Mouse (Mus musculus): ENCODE measurements around the gene Gm20696.

Gene Gm20696

DNA sequence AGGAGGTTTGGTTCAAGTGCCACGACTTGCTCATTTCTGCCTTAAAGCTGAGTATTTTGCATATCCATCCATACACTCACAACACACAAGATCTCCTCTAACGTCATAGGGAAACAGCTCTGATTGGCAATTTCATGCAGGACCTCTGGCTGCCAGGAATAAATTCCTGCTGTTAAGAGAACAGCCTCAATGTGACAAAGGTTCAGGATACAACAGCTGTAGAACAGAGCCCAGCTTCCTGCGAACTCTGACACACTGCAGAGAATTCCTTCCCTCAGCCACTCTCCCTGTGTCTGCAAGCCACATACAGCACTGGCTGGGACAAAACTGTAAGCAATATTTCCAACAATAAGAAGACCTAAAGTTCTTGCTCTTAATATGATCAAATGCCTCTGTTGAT, 351.9 kb downstream of the Gm20696 start:
- in situ Hi-C loops (cut with MboI, MseI), result no loop called here

- in situ Hi-C loops (cut with MboI, MseI), result no loop called here
Measured at GRCm38 (mm10) chr6:99310529-99310928, 356.1 kb downstream of the Gm20696 start.

- in situ Hi-C loops (cut with MboI, MseI), result no loop called here
Measured at GRCm38 (mm10) chr6:99310171-99310500, 356.5 kb downstream of the Gm20696 start.

DNA sequence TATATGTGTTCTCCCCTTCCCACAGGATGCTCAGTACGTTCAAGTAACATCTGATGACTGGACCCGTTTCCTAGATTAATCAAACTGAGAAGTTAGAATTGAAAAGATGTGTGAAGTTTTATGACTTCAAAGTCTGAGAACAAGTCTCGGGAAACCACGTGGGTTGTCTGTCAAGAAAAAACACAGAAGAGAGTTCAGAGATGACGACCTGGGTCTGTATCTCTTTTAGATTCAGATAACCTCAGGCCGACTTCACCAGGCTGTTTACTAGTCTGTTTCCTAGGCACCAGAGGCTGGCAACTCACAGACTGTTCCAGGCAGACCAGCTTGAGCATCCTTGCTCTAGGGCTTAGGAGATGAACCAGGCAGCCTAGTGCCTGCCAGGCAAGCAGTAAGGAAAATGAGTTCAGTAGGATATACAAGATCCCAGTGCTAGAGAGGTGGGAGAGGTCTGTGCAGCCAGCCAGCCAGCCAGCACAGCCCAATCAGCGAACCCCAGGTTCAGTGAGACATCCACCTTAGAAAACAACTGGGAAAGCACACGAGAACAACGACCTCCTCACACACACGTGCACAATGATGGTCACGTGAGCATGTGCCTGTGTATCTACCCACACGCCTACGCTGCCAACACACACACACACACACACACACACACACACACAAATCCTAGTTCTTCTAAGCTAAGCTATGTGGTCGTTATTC, 357.0 kb downstream of the Gm20696 start:
- in situ Hi-C loops (cut with MboI, MseI), result loop anchor here in 1 of 2 experiments (5.0 kb wide), 1 partner anchor 52 kb away; no protein-coding TSS in a partner anchor

DNA sequence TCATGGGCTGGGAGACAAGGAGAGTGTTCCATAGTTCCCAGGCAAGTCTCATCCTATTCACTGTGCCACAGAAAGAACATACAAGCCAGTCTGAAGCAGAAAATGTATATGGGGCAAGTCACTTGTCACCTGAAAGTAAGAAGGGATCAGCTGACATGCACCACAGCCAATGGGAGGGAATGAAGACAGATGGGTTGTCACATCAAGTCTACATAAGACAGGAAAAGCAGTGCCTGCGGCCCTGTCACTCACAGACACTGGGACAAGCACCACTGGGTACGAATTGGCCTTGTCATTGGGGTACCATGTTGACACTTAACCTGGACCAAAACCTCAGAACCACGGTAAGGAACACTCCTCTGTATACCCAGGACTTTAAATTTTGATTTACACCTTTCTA, 360.8 kb downstream of the Gm20696 start:
- in situ Hi-C loops (cut with MboI, MseI), result loop anchor here in 1 of 2 experiments (5.0 kb wide), 1 partner anchor 48 kb away; no protein-coding TSS in a partner anchor

DNA sequence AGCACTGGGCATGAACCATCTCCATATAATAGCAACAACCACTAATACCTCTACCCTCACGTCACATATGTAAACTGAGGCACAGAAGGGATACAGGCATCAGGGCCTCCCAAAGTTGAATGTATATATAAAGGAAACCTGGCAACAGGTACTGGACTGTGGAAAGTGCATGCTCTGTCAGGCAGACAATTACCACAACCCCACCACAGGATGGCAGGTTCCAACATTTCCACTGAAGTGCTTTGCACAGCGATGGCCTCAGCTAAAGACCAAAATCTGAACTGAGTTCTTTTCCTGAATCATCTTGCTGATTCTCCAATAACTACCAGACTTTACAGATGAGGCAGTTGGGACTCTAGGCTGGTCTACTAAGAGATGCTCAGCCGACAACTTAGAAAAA, 361.4 kb downstream of the Gm20696 start:
- in situ Hi-C loops (cut with MboI, MseI), result loop anchor here in 1 of 2 experiments (5.0 kb wide), 1 partner anchor 48 kb away; no protein-coding TSS in a partner anchor

DNA sequence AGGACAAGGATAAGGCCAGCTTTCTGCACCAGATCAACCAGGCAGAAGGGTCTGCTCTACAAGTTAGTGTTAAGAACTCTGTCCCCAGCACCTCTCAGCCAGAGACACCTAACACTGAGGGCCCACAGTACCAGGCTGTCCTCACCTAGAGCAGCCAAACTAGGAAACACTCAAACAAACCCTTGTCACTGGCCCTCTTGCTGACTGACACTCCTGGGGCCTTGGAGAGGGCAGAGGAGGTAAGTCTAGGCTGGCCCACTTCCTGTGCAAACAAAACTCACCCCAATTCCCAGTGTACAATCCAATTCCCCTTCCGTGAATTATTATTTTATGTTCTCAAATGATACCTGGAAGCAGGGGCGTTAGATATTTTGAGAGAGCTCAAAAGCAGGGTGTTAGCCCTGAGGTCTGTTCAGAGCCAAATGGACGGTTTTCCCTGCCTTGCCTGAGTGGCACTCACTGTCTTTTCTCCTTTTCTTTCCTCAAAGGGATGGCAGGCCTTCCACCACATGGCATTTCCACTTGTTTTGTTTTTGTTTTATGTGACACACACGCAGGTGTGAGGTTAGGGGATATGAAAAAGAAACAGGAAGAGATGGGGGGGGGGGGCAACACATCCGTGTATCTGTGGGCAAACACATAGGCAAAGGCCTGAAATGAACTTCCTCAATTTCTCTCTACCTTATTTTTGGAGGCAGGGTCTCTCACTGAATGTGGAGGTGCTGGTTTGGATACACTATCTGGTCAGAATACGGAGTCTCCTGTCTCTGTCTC, 363.7 kb downstream of the Gm20696 start:
- in situ Hi-C loops (cut with MboI, MseI), result no loop called here

- in situ Hi-C loops (cut with MboI, MseI), result no loop called here
Measured at GRCm38 (mm10) chr6:99301923-99302322, 364.7 kb downstream of the Gm20696 start.

DNA sequence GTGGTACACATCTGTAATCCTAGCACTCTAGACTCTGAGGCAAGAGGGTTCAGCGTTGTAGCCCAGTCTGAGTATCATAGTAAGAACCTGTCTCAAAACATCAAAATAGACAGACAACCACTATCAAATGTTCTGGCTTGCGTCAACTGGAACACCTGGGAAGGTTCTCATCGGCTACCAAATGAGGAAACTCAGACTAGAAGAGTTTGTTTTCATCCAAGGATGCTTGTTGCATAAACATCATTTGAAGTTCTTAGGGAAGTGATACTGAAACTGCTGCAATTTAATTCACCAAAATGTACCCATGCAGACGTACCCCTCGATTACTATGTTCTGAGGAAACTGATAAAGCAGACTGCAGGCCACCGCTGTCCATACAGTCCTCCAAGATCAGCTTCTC, 366.4 kb downstream of the Gm20696 start:
- in situ Hi-C loops (cut with MboI, MseI), result no loop called here

- in situ Hi-C loops (cut with MboI, MseI), result loop anchor here in 1 of 2 experiments (25.0 kb wide), 1 partner anchor 537 kb away; no protein-coding TSS in a partner anchor
Measured at GRCm38 (mm10) chr6:99299196-99299595, 367.4 kb downstream of the Gm20696 start.

- in situ Hi-C loops (cut with MboI, MseI), result loop anchor here in 1 of 2 experiments (25.0 kb wide), 1 partner anchor 535 kb away; no protein-coding TSS in a partner anchor
Measured at GRCm38 (mm10) chr6:99297535-99297934, 369.1 kb downstream of the Gm20696 start.

DNA sequence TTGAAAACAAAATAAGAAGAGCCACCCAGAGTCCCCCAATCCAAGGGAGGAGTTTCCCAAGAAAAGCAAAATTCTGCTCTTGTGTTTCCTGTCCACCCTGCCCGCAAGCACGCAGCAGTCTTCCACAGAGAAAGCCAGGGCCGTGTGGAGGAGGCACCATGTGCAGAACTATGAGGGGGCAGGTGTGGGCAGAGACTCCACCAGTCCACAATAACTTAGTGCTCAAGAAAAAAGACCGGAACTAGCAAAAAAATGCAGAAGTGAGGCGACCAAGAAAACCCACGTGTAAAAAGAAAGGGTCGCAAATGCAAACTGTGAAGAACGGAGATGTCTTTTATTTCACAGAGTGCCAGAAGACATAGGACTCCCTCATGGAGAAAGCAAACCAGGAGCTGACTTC, 371.1 kb downstream of the Gm20696 start:
- in situ Hi-C loops (cut with MboI, MseI), result loop anchor here in 1 of 2 experiments (25.0 kb wide), 1 partner anchor 533 kb away; no protein-coding TSS in a partner anchor

- in situ Hi-C loops (cut with MboI, MseI), result loop anchor here in 1 of 2 experiments (25.0 kb wide), 1 partner anchor 527 kb away; no protein-coding TSS in a partner anchor
Measured at GRCm38 (mm10) chr6:99289220-99289619, 377.4 kb downstream of the Gm20696 start.

GRCm38 (mm10) chr6:99285026-99285425, 381.6 kb downstream of the Gm20696 start:
- in situ Hi-C loops (cut with MboI, MseI), result loop anchor here in 1 of 2 experiments (25.0 kb wide), 1 partner anchor 523 kb away; no protein-coding TSS in a partner anchor

DNA sequence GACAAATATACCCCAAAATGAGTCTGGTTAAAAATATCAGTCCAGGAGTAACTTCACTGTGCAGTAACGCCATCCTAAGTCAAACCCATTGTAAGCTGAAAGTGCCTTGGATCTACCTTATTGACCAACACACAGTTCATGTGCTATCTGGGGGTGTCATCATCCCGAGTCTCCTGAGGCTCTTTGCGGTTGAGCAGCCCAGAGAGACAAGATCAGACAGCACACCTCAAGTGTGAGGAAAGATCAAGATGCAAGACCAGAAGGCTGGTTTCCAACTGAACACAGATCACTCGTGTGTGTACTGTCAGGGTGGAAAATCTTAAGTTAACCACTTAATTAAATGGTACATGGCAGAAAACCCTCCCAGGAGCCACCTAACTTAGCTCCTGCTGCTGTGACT, 382.6 kb downstream of the Gm20696 start:
- in situ Hi-C loops (cut with MboI, MseI), result loop anchor here in 1 of 2 experiments (5.0 to 25.0 kb wide), 2 partner anchors 138 to 522 kb away; no protein-coding TSS in a partner anchor

DNA sequence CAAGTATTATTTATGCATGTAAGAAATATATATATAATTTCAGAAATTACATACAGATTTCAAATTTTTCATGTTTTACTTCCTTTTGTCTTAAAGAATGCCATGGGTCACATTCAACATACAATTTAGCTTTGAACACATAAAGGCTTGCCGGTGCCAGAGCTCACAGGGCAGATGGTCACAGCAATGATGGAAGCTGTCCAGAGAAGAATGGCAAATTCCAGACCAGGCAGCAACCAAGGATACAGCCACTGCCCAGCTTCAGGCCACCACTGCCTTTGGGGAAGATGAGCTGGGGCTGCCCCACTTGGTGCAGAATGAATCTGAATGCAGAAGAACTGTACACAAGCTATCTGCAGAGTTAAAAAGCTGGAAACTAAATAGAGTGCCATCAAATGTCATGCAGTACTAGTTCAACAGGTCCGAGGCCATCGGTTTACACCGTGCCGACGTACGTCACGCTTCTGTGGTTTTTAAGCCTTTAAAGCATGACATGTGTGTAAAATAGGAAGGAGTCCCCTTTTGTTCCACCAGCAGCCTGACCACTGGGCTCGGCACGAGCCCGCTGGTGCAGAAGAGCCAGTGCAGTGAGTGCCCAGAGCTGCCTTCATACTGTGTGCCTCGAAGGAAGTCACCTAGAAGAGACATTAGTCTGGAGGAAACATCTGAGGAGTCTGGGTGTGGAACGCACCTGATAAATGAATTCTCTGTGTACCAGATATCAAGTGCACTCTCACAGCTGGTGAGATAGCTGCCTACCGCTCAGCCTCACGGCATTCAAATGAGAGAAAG, 383.5 kb downstream of the Gm20696 start:
- in situ Hi-C loops (cut with MboI, MseI), result loop anchor here in 1 of 2 experiments (5.0 to 25.0 kb wide), 2 partner anchors 139 to 521 kb away; no protein-coding TSS in a partner anchor

DNA sequence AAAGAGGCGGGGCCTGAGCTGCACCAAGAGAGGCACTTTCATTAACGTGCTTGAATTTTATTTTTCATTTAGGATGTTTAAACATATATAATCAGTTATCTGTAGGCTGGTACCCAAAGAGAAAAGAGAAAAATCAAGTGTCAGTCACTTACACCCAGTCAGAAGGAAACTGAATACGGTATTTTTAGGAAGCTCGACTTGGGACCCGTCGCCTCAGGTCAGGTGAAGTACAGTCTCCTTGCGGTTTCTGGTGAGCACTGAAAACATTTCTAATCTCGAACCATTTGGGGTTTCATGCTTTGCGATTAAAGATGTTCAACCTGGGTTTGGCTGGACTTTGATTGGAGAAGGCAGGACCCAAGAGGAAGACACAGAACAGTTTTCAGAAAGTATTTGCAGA, 385.2 kb downstream of the Gm20696 start:
- in situ Hi-C loops (cut with MboI, MseI), result loop anchor here in 1 of 2 experiments (5.0 to 25.0 kb wide), 2 partner anchors 141 to 519 kb away; no protein-coding TSS in a partner anchor

DNA sequence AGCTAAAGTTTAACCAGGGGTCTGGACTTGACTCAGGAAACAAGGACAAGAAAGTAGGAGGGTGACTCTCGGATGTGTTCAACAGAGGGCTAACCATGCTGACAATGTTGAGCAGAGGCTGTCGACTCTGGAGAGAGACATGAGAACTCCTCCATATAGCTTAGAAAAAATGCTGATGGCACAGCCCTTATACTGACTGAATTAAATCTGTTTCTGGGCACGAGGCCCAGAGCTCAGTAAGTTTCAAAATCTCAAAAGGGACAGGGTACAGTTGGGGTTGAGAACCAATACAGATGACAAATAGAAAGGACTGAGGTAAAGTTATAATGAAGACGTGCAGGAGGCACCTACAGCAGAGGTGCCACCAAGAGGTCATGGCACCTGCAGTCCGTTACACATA, 386.0 kb downstream of the Gm20696 start:
- in situ Hi-C loops (cut with MboI, MseI), result loop anchor here in 1 of 2 experiments (5.0 to 25.0 kb wide), 2 partner anchors 142 to 518 kb away; no protein-coding TSS in a partner anchor

DNA sequence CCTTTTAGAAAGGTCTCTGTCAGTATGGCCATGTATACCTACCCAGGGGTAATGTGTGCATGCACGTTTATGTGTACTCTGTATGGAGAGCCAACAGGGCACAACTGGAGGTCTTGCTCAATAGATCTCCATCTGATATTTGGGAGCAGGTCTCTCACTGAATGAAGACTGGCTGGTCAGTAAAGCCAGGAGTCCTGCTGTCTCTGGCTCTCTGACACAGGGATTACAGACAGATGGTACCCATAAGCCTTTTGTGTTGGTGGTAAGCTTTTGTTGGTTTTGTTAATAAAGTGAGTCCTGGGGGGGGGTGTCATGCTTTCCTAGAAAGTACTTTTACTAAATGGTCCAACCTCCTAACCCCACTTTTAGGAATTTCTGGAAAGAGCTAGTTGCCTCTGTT, 389.3 kb downstream of the Gm20696 start:
- in situ Hi-C loops (cut with MboI, MseI), result loop anchor here in 1 of 2 experiments (25.0 kb wide), 1 partner anchor 515 kb away; no protein-coding TSS in a partner anchor

DNA sequence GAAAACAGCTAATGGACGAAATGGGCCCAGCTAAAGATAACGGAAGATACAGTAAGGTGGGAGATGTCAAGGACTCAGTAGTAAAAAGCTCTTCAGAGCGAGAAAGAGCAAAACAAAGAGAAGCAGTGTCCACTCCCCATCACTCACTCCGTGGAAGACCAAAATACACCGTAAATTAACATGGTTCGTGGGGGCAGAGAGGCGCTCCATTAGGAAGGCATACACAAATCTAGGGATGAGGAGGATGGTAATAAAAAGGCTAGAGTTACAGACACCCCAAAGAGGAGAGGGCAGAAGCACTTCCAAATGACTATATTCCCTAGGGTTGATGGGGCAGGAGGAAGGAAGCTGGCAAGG, 390.3 kb downstream of the Gm20696 start:
- in situ Hi-C loops (cut with MboI, MseI), result loop anchor here in 1 of 2 experiments (25.0 kb wide), 1 partner anchor 514 kb away; no protein-coding TSS in a partner anchor

Measured in T-helper 17 cell (primary cell).